Mouse (Mus musculus) embryonic facial prominence, embryonic 15.5 days (tissue): Measurements from ENCODE around the gene Tmem63c. TPM values are rescaled to one million over a fixed set of nuclear protein-coding genes. Genes with fewer than 3 reads are reported as not detected.

ENCODE experiments used
- ATAC-seq: fragments of 200-750 bp; cut with Nextera tagmentation; 2 replicates; pipeline ENCODE4 v1.8.0; 2017; ENCODE audit warnings: low read depth, moderate TSS enrichment; ENCODE audit not compliant: insufficient number of reproducible peaks, low FRiP score, low TSS enrichment
- H3K27ac ChIP-seq: fragments of 300-500 bp; sonication (generic); replicated peaks from 2 replicates; pipeline ENCODE4 v1.5.1; 2015; ENCODE audit warnings: mild to moderate bottlenecking, inconsistent platforms
- H3K27me3 ChIP-seq: fragments of 300-500 bp; sonication (generic); 2 replicates; pipeline ENCODE4 v1.6.1; 2015; ENCODE audit warnings: inconsistent platforms
- H3K36me3 ChIP-seq: fragments of 300-500 bp; sonication (generic); 2 replicates; pipeline ENCODE4 v1.6.1; 2015; ENCODE audit warnings: mild to moderate bottlenecking, inconsistent platforms
- H3K4me1 ChIP-seq: fragments of 300-500 bp; sonication (generic); 2 replicates; pipeline ENCODE4 v1.6.1; 2015; ENCODE audit warnings: inconsistent platforms
- H3K4me2 ChIP-seq: fragments of 300-500 bp; sonication (generic); replicated peaks from 2 replicates; pipeline ENCODE4 v1.6.1; 2015; ENCODE audit warnings: mild to moderate bottlenecking, inconsistent platforms
- H3K4me3 ChIP-seq: fragments of 300-500 bp; sonication (generic); replicated peaks from 2 replicates; pipeline ENCODE4 v1.5.1; 2015; ENCODE audit warnings: mild to moderate bottlenecking, inconsistent platforms
- H3K9ac ChIP-seq: fragments of 300-500 bp; sonication (generic); 2 replicates; pipeline ENCODE4 v1.6.1; 2015; ENCODE audit warnings: inconsistent platforms
- H3K9me3 ChIP-seq: fragments of 300-500 bp; sonication (generic); replicated peaks from 2 replicates; pipeline ENCODE4 v1.6.1; 2016; ENCODE audit warnings: inconsistent platforms
- WGBS: fragments of 180-500 bp; shearing (Covaris S2); methylation state at CpG from one replicate; pipeline ENCODE4 v1.1.7; 2015; 5-methylcytosine and 5-hydroxymethylcytosine counted together
- polyA plus RNA-seq: library from polyadenylated mRNA; unstranded; fragments of >200 nt; fragmentation: Nextera tagmentation; extraction: Ambion mirVana; gene quantifications from 2 replicates; pipeline ENCODE4 v1.2.1, GENCODE M21; 2015

The Tmem63c gene
- polyA plus RNA-seq, 1 experiment from 2014 or later: 0.16 TPM

DNA sequence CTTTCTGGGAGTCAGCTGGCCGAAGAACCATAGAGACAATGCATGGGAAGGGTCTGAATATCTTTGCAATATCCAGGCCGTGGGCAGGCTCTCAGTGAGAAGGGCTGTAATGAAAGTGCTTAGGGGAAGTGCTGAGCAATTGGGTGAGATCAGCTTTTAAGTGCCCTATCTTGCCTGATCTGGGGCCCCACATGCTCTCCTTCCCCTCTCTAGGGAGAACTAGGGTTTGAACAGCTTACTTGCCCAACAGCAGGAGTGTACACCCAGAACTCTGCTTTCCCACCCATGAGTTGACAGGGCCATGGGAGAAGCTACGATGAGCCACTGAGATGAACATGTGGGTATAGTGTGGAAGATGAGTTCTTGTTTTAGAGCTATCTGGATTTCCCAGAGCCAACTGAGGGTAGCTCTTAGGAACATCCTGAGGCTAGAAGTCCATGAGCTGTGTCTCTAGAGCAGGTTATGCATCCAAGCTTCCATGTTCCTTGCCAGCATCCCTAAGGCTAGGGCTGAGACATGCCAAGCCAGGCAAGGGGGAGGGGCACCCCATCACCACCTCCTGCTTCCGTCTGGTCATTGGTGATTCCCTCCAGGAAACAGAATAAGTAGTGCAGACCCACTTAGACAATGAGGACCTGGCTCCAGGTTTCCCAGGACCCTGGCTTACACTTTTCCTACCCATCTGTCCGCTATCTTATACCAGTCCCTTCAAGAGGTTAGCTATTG is 8.3 kb downstream of the Tmem63c start:
- Histone ChIP-seq H3K9ac (no peak overlapping the region), H3K4me1 (0 out of 2 replicates have a peak, but pooled peaks cover 5% of the 10 kb centered on the region), H3K9me3 (no peaks in the 10 kb centered on the region), H3K27ac (no peak overlapping the region), H3K4me2 (no peak overlapping the region), H3K36me3 (no peaks in the 10 kb centered on the region), H3K4me3 (no peak overlapping the region), H3K27me3 (peaks cover 22% of the 10 kb centered on the region)
- WGBS: 66% methylated on average over 5 of the region's 5 CpGs
- ATAC-seq: no peak

DNA sequence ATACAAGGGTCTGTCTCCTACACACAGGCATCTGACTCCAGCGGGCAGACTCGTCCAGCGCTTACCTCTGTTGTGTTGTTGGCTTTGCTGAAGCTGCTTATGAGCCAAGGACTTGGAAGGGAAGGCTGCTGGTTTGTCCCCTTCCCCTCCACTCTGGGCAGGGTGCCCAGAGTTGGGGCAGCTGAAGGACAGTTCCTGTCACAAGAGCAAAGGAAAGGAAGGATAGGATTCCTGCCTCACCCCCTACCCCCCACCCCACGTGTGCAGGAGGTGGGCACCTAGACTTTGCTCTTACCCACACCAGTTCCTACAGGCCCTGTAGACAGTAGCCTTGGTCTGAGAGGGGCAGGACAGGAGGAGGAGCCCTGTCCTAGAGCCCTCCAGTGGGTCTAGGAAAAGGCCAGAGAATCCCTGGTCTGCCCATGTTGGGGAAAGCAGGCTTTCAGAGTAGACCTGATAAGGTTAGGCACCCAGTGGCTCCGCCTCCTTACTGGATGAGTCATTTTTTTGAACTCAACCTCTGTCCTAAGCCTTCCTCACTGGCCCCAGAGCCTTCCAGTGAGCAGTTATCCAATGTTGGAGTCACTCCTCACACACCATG is 10.1 kb downstream of the Tmem63c start:
- no peak overlapping the region for H3K9ac ChIP-seq
- no peaks in the 10 kb centered on the region for H3K9me3 ChIP-seq
- WGBS: 68% methylated on average over 5 of the region's 5 CpGs
- no peak overlapping the region for H3K4me3 ChIP-seq
- no peaks in the 10 kb centered on the region for H3K36me3 ChIP-seq
- H3K27ac ChIP-seq: no peak overlapping the region
- H3K4me2 ChIP-seq: no peak overlapping the region
- ATAC-seq: no peak
- H3K4me1 ChIP-seq: 0 out of 2 replicates have a peak, but pooled peaks cover 3% of the 10 kb centered on the region
- peaks cover 19% of the 10 kb centered on the region for H3K27me3 ChIP-seq

DNA sequence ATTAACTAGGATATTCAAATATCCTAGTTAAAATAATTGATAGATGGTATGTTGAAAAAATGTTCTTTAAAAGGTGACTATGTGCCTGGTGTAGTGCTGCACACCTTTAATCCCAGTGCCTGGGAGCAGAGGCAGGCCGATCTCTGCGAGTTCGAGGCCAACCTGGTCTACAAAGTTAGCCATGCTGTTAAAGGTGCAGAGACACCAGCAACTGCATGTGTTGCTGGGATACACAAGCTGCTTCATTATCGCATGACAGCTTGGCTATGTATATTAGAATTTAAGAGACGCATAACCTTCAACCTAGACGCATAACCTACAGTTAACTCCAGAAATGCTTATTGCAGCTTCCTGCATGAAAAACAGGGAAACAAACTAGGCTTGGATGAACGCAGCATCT is 15.5 kb downstream of the Tmem63c start:
- Histone ChIP-seq H3K4me3 (no peak overlapping the region), H3K36me3 (no peaks in the 10 kb centered on the region), H3K9me3 (no peaks in the 10 kb centered on the region), H3K27ac (no peak overlapping the region), H3K27me3 (no peaks in the 10 kb centered on the region), H3K9ac (no peak overlapping the region), H3K4me1 (no peaks in the 10 kb centered on the region), H3K4me2 (no peak overlapping the region)
- ATAC-seq: no peak
- WGBS: 91% methylated on average over 7 of the region's 7 CpGs

DNA sequence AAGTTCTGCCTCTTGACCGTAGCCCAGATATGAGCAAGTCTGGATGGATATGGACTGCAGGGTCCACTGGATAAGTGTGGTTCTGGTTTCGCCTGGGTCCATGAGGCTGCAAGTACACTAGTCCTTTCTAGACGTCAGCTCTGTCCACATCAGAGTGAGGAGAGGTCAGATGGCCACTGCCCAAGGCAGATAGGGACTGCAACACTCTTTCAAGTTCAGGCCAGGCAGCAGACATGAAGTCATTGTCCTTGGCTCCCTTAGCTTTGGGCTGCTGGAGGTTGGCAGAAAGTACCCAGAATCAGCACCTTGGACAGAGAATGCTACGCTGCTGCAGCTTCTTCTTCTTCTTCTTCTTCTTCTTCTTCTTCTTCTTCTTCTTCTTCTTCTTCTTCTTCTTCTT is 19.0 kb downstream of the Tmem63c start:
- Histone ChIP-seq H3K27ac (no peak overlapping the region), H3K36me3 (no peaks in the 10 kb centered on the region), H3K9me3 (no peaks in the 10 kb centered on the region), H3K9ac (no peak overlapping the region), H3K4me3 (no peak overlapping the region), H3K4me2 (no peak overlapping the region), H3K4me1 (no peaks in the 10 kb centered on the region), H3K27me3 (no peaks in the 10 kb centered on the region)
- no peak for ATAC-seq
- WGBS: 58% methylated on average over 4 of the region's 4 CpGs

DNA sequence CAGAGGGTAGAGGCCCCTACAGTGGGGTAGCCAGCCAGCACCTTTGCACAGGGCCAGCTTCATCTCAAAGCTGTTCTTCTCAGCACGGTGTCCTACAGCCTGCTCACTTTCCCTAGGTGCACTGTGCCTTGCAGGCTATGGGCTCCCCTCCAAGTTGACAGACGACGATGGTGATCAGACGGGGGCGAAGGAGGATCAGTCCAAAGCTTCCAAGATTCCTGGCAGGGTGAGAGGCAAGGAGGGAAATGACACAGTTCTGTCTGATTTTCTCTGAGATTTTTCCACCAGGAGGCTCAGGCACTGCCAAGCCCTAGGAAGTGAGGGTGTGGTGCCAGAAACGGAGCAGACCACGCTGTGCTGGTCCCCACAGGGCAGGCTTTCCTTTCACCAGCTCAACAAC is 19.7 kb downstream of the Tmem63c start:
- no peaks in the 10 kb centered on the region for H3K9me3 ChIP-seq
- WGBS: 81% methylated on average over 7 of the region's 7 CpGs
- no peak for ATAC-seq
- no peak overlapping the region for H3K4me3 ChIP-seq
- no peak overlapping the region for H3K9ac ChIP-seq
- no peaks in the 10 kb centered on the region for H3K27me3 ChIP-seq
- no peaks in the 10 kb centered on the region for H3K36me3 ChIP-seq
- H3K4me2 ChIP-seq: no peak overlapping the region
- no peaks in the 10 kb centered on the region for H3K4me1 ChIP-seq
- no peak overlapping the region for H3K27ac ChIP-seq

DNA sequence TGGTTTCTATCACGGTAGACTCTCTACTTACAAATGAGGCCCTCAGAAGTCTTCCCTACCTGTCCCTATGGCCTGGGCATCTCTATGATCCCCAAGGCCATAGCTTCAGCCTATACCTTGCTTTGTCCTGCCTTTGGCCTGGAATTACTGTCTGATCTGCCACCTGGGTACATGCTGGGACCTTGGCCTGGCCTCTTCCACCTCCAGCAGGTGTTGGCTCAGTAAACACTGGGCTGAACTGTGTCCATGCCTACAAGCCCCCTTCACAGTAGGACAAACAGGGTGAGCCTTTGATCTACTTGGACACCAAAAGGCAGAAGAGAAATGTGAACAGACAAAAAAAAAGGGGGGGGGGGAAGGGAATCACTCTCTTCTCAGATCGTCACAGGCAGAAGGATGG is 21.3 kb downstream of the Tmem63c start:
- no peak overlapping the region for H3K4me3 ChIP-seq
- WGBS: 69% methylated on average over 2 of the region's 2 CpGs
- no peak overlapping the region for H3K4me2 ChIP-seq
- H3K27ac ChIP-seq: no peak overlapping the region
- H3K9me3 ChIP-seq: no peaks in the 10 kb centered on the region
- ATAC-seq: no peak
- H3K36me3 ChIP-seq: no peaks in the 10 kb centered on the region
- no peak overlapping the region for H3K9ac ChIP-seq
- H3K27me3 ChIP-seq: no peaks in the 10 kb centered on the region
- no peaks in the 10 kb centered on the region for H3K4me1 ChIP-seq

DNA sequence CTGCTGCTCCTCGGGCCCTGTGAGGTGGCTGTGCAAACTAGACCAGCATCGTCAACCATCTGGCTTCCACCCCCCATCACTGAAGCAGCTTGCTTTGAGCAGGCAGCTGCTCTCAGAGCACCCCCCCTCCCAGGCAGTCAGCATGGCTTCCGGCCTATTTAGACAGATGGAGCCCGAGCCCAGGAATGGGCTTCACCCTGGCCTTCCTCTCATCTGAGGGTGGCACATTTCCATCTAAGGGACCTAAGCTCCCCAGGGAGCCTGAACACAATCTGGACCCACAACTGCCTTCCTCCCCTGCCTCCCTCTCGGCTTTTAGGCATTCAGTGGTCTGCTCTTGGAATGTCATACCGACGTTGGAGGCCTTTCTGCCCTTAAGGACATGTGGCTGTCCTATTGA is 22.1 kb downstream of the Tmem63c start:
- H3K4me1 ChIP-seq: no peaks in the 10 kb centered on the region
- no peak for ATAC-seq
- no peaks in the 10 kb centered on the region for H3K36me3 ChIP-seq
- H3K27ac ChIP-seq: no peak overlapping the region
- H3K27me3 ChIP-seq: no peaks in the 10 kb centered on the region
- no peak overlapping the region for H3K4me2 ChIP-seq
- no peak overlapping the region for H3K9ac ChIP-seq
- WGBS: 59% methylated on average over 7 of the region's 7 CpGs
- no peak overlapping the region for H3K4me3 ChIP-seq
- H3K9me3 ChIP-seq: no peaks in the 10 kb centered on the region

DNA sequence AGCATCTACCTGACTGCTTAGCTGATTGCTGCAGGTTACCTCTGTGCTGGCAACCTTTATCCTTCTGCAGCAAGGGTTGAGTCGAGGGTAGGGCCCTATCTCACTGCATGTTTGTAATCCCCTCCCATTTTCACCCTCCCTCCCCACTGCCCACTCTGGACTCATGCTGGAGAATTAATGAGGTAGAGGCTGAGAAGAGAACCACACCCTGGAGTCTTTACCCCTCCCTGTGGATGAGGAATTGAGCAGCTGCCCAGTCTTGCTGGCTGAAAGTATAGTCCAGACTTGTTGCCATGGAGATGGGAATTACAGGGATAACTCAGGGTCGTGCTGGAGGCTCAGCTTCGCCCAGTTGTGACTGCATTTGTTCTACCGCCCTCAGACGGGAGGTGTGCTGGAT is 23.6 kb downstream of the Tmem63c start:
- Histone ChIP-seq H3K4me2 (no peak overlapping the region), H3K27me3 (no peaks in the 10 kb centered on the region), H3K4me3 (no peak overlapping the region), H3K9ac (no peak overlapping the region), H3K27ac (no peak overlapping the region), H3K4me1 (no peaks in the 10 kb centered on the region), H3K9me3 (no peaks in the 10 kb centered on the region), H3K36me3 (no peaks in the 10 kb centered on the region)
- ATAC-seq: no peak; the same call in 1 of the 2 replicates
- 15% methylated on average over 5 of the region's 5 CpGs for WGBS

DNA sequence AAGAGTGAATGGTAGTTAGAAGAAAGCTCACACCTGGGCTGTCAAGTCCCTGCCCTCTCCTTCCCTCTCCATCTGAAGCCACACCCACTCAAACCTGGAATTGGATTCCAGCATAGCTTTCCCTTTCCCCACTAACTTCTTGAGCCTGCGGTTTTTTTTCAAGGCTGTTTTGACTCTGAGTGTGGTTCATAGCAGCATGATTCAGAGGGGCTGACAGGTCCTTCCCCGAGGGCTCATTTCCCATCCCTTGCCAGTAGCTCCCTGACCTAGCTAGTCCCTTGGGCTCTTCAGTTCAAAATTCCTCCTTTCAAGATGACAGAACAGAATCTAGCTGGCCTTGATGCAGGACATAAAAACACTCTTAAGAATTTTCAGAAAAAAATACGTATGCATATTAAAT is 26.4 kb downstream of the Tmem63c start:
- H3K9me3 ChIP-seq: no peaks in the 10 kb centered on the region
- no peak overlapping the region for H3K4me3 ChIP-seq
- H3K9ac ChIP-seq: no peak overlapping the region
- H3K4me1 ChIP-seq: no peaks in the 10 kb centered on the region
- H3K36me3 ChIP-seq: no peaks in the 10 kb centered on the region
- WGBS: 43% methylated on average over 3 of the region's 3 CpGs
- H3K27me3 ChIP-seq: no peaks in the 10 kb centered on the region
- no peak overlapping the region for H3K27ac ChIP-seq
- H3K4me2 ChIP-seq: no peak overlapping the region
- no peak for ATAC-seq

DNA sequence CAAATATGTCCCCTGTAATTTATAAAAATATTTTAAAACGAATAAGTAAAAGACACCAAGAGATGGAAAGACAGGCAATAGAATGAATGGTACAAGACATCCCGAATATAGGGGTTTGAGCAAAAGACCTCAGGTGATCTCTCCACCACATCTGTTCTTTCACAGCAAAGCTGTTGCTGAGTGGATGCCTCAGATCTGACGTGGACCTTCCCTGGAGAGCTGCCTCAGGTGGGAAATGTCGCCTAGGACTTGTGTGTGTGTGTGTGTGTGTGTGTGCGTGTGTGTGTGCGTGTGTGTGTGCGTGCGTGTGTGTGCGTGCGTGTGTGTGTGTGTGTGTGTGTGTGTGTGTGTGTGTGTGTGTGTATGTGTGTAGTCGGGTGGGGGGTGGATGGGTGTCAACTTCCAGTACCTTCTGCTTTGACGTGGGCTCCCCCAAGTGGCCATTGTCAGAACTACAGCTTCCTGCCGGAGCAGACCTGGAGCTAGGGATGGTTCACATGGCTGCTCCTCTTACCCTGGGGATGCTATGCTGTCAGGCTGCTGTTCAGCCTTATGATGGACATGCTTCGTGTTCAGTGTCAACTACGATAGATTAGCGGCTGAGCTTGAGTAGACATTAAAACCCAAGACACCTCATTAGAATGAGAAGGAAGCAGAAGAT is 31.7 kb downstream of the Tmem63c start:
- Histone ChIP-seq H3K27ac (no peak overlapping the region), H3K4me2 (no peak overlapping the region), H3K27me3 (peaks cover 20% of the 10 kb centered on the region), H3K36me3 (no peaks in the 10 kb centered on the region), H3K4me1 (no peaks in the 10 kb centered on the region), H3K4me3 (no peak overlapping the region), H3K9me3 (no peaks in the 10 kb centered on the region), H3K9ac (no peak overlapping the region)
- WGBS: 22% methylated on average over 13 of the region's 16 CpGs
- ATAC-seq: no peak

DNA sequence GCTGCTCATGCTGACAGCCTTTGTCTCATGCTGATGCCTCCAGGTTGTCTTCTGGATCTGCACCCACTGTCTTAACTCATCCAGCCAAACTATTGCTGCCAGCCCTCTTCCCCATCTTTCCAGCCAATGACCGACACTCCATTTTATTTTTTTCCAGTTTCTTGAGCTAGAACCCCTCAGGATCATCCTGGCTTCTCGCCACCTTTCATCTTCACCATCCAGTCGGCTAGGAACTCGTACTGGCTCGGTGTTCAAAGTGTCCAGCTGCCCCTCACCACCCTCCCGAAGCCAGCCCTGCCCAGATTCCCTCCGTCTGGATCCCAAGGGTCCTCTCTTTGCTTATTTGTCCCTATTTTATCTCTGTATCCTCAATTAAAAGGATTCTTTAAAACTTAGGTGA is 33.7 kb downstream of the Tmem63c start:
- H3K27ac ChIP-seq: no peak overlapping the region
- H3K4me3 ChIP-seq: no peak overlapping the region
- peaks cover 20% of the 10 kb centered on the region for H3K27me3 ChIP-seq
- H3K4me2 ChIP-seq: no peak overlapping the region
- no peaks in the 10 kb centered on the region for H3K4me1 ChIP-seq
- WGBS: 65% methylated on average over 7 of the region's 7 CpGs
- no peak for ATAC-seq
- no peaks in the 10 kb centered on the region for H3K36me3 ChIP-seq
- no peak overlapping the region for H3K9ac ChIP-seq
- no peaks in the 10 kb centered on the region for H3K9me3 ChIP-seq
